Mouse (Mus musculus) spleen, adult 2 months (tissue): ENCODE measurements around the gene Zbtb7b.

Experiments used
- CTCF ChIP-seq: fragments of 200-500 bp; IDR thresholded peaks from 2 replicates; pipeline ENCODE4 v1.5.1; 2011; ENCODE audit warnings: mild to moderate bottlenecking, inconsistent platforms; ENCODE audit not compliant: insufficient read depth, insufficient read length, insufficient replicate concordance; ENCODE audit errors: extremely low read depth
- POLR2A ChIP-seq: fragments of 200-500 bp; IDR thresholded peaks from 2 replicates; pipeline ENCODE4 v1.6.1; 2011; ENCODE audit warnings: low read depth, low read length, inconsistent platforms

DNA sequence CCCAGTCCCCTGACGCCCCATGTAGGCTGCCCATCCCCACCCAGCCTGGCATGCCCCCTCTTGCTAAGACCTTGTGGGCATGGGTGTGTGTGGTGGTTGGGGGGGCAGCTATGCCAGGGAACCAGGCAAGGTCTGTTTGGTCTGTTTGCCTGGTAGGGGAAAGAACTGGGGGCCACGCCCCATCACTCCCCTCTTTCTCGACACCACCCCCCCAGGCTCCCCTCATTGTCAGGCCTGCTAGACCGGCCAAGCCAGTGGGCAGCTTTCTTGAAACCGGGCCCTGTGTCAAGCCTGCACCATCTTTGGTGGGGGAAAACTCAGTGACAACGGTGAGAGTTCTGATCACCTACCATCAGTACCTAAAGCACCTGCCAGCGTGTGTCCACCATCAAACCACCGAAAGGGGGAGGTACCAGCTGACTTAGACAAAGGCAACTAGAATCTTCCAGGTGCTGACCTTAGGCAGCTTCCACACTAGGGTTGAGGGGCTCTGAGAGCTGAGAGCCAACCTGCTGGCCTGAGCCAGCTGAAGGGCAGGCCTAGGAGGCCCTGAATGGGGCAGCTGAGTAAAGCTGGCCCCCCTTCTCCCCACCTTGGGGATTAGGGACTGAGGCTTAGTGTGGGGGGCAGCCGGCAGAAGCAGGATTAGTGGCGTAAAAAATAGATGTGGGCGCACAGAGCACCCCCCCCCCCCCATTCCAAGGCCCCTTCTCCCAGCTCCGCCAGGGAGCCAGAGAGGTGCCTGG, 10.1 kb downstream of the Zbtb7b start:
- no peak for TF ChIP-seq CTCF
- TF ChIP-seq POLR2A = no peak
